Mouse (Mus musculus) cortical plate, adult 2 months (tissue): ENCODE measurements around the gene Hist1h1b.

Experiments used
- CTCF ChIP-seq: fragments of 200-500 bp; IDR thresholded peaks from 2 replicates; pipeline ENCODE4 v1.5.1; 2011; ENCODE audit warnings: mild to moderate bottlenecking, control low read depth, low read length; ENCODE audit not compliant: insufficient read depth; ENCODE audit errors: extremely low read depth
- POLR2A ChIP-seq: fragments of 200-500 bp; IDR thresholded peaks from 2 replicates; pipeline ENCODE4 v1.6.1; 2011; ENCODE audit warnings: mild to moderate bottlenecking, low read length, control low read depth; ENCODE audit not compliant: insufficient read depth; ENCODE audit errors: extremely low read depth

DNA sequence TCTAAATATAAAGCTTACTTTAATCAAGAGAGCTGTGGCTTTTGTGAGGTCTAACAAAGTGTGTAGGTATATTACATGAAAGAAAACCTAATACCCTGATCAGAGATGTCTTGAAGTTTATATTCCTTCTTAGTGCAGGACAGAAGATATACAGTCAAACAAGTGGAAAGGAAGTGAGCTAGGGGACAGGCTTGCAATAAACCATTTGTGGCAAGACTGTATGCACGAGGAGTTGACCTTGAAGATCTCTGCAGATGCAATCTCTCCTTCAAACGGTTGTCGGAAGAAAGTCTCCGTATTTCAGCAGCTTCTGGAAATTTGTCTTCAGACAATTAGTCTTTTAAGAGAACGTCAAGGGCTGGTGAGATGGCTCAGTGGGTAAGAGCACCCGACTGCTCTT lies 9.5 kb upstream of the Hist1h1b start:
- TF ChIP-seq POLR2A = no peak
- TF ChIP-seq CTCF = no peak
